Mouse (Mus musculus) neural tube, embryonic 15.5 days (tissue): ENCODE measurements around the gene Olfr401. TPM values are rescaled to one million over a fixed set of nuclear protein-coding genes. Genes with fewer than 3 reads are reported as not detected.
"Not testable (repeated sequence)": the region's sequence is repeated elsewhere in the genome, so short reads cannot be mapped to it uniquely, and the experiment has no call there.

ENCODE experiments used
- ATAC-seq: fragments of 200-750 bp; cut with Nextera tagmentation; 2 replicates; pipeline ENCODE4 v1.8.0; 2017; ENCODE audit warnings: mild to moderate bottlenecking, moderate TSS enrichment, moderate library complexity; ENCODE audit not compliant: low FRiP score
- H3K27ac ChIP-seq: fragments of 300-500 bp; sonication (generic); replicated peaks from 2 replicates; pipeline ENCODE4 v1.5.1; 2015; ENCODE audit warnings: mild to moderate bottlenecking, inconsistent platforms
- H3K27me3 ChIP-seq: fragments of 300-500 bp; sonication (generic); replicated peaks from 2 replicates; pipeline ENCODE4 v1.6.1; 2015; ENCODE audit warnings: inconsistent platforms
- H3K36me3 ChIP-seq: fragments of 300-500 bp; sonication (generic); 2 replicates; pipeline ENCODE4 v1.6.1; 2015; ENCODE audit warnings: inconsistent platforms
- H3K4me1 ChIP-seq: fragments of 300-500 bp; sonication (generic); 2 replicates; pipeline ENCODE4 v1.6.1; 2015; ENCODE audit warnings: inconsistent platforms
- H3K4me2 ChIP-seq: fragments of 300-500 bp; sonication (generic); 2 replicates; pipeline ENCODE4 v1.6.1; 2015; ENCODE audit warnings: inconsistent platforms, mild to moderate bottlenecking, moderate library complexity
- H3K4me3 ChIP-seq: fragments of 300-500 bp; sonication (generic); replicated peaks from 2 replicates; pipeline ENCODE4 v1.5.1; 2015; ENCODE audit warnings: mild to moderate bottlenecking, inconsistent platforms
- H3K9ac ChIP-seq: fragments of 300-500 bp; sonication (generic); replicated peaks from 2 replicates; pipeline ENCODE4 v1.6.1; 2015; ENCODE audit warnings: mild to moderate bottlenecking, inconsistent platforms
- H3K9me3 ChIP-seq: fragments of 300-500 bp; sonication (generic); replicated peaks from 2 replicates; pipeline ENCODE4 v1.6.1; 2016; ENCODE audit warnings: inconsistent platforms
- WGBS: fragments of 180-500 bp; shearing (Covaris S2); methylation state at CpG from one replicate; pipeline ENCODE4 v1.1.7; 2015; ENCODE audit warnings: mixed read lengths; 5-methylcytosine and 5-hydroxymethylcytosine counted together
- polyA plus RNA-seq: library from polyadenylated mRNA; unstranded; fragments of >200 nt; fragmentation: Nextera tagmentation; extraction: Ambion mirVana; gene quantifications from 2 replicates; pipeline ENCODE4 v1.2.1, GENCODE M21; 2015

The Olfr401 gene
- not detected in 2 replicates for polyA plus RNA-seq

- H3K27ac ChIP-seq = no peak within 1 kb of the TSS
- no peak for ATAC-seq
- peaks cover 17% of the 10 kb centered on the region; the same call in 1 of the 2 replicates for H3K9me3 ChIP-seq
- H3K4me3 ChIP-seq = no peak within 1 kb of the TSS
- H3K27me3 ChIP-seq = no peaks in the 10 kb centered on the region
- no peaks in the 10 kb centered on the region for H3K36me3 ChIP-seq
- no peak within 1 kb of the TSS for H3K4me2 ChIP-seq
- no peaks in the 10 kb centered on the region for H3K4me1 ChIP-seq
- H3K9ac ChIP-seq = no peak within 1 kb of the TSS
These were observed at the start of gene Olfr401 for GRCm38 (mm10) chr11:74113412-74113811. TSS of gene Olfr401 (plus strand) at chr11:74113712.

GRCm38 (mm10) chr11:74069655-74070054, 43.9 kb upstream of the Olfr401 start, which contains the start of gene Zfp616:
TSS of gene Zfp616 (plus strand) at chr11:74069955.
- H3K4me3 ChIP-seq = no peak within 1 kb of the TSS
- ATAC-seq = no peak
- no peaks in the 10 kb centered on the region for H3K36me3 ChIP-seq
- H3K9me3 ChIP-seq = no peaks in the 10 kb centered on the region
- WGBS = 89% methylated on average over 1 of the region's 1 CpGs
- no peak within 1 kb of the TSS for H3K27ac ChIP-seq
- H3K9ac ChIP-seq = no peak within 1 kb of the TSS
- no peak within 1 kb of the TSS for H3K4me2 ChIP-seq
- H3K4me1 ChIP-seq = no peaks in the 10 kb centered on the region
- no peaks in the 10 kb centered on the region for H3K27me3 ChIP-seq

DNA sequence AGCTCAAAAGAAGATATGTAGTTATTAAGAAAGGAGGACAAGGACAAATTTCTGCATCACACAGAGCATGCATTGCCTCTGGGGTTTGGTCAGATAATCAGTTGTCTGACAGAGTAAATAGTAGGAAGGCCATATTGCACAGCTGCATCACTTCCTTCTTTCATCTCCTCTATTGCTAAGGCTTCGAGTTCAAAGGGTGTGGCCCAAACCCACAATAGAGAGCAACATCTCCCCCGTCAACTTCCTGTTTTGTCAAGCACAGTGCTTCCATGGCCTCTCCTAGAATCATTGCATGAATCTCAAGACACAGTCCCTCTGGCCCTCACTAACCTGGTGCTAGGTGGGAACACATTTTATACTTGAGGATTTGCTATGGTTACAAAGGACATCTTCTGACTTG, 12.8 kb upstream of the Olfr401 start:
- Histone ChIP-seq H3K36me3 (no peaks in the 10 kb centered on the region), H3K4me3 (no peak overlapping the region)
- ATAC-seq = no peak

GRCm38 (mm10) chr11:74101507-74101906, 12.0 kb upstream of the Olfr401 start:
- no peaks in the 10 kb centered on the region for H3K27me3 ChIP-seq
- no peaks in the 10 kb centered on the region for H3K4me1 ChIP-seq
- H3K36me3 ChIP-seq = no peaks in the 10 kb centered on the region
- H3K27ac ChIP-seq = no peak overlapping the region
- H3K4me3 ChIP-seq = no peak overlapping the region
- H3K9me3 ChIP-seq = peaks cover 3% of the 10 kb centered on the region; the same call in 1 of the 2 replicates
- H3K9ac ChIP-seq = no peak overlapping the region
- no peak for ATAC-seq
- WGBS = 49% methylated on average over 2 of the region's 2 CpGs
- H3K4me2 ChIP-seq = no peak overlapping the region

More for the DNA sequence above, 12.8 kb upstream of the Olfr401 start:
- Histone ChIP-seq H3K27me3 (no peaks in the 10 kb centered on the region), H3K9ac (no peak overlapping the region), H3K27ac (no peak overlapping the region), H3K9me3 (peaks cover 3% of the 10 kb centered on the region; the same call in 1 of the 2 replicates), H3K4me2 (no peak overlapping the region), H3K4me1 (no peaks in the 10 kb centered on the region)
- 71% methylated on average over 2 of the region's 2 CpGs for WGBS

DNA sequence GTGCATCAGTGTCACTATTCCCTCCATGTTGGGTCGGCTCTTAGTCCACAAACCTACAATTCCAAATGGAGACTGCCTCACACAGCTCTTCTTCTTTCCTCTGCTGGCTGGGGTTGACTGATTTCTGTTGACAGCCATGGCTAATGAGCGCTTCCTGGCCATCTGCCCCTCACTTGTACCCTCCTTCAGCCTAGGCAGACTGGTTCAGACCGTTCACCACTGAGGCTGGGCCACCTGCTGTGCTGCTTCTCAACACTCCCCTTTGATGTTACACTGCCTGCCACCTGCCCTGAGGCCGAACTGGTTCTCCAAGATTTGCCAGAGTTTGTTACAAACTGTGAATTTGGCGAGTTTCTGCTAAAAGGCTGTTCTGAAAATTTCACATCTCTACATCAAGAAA, 8.4 kb upstream of the Olfr401 start:
- ATAC-seq = no peak
- no peak overlapping the region for H3K9ac ChIP-seq
- H3K27ac ChIP-seq = no peak overlapping the region
- no peak overlapping the region for H3K4me3 ChIP-seq
- H3K36me3 ChIP-seq = no peaks in the 10 kb centered on the region
- no peak overlapping the region for H3K4me2 ChIP-seq
- WGBS = 39% methylated on average over 5 of the region's 5 CpGs
- H3K4me1 ChIP-seq = no peaks in the 10 kb centered on the region
- H3K9me3 ChIP-seq = peaks cover 7% of the 10 kb centered on the region; the same call in 1 of the 2 replicates
- no peaks in the 10 kb centered on the region for H3K27me3 ChIP-seq

- peaks cover 29% of the 10 kb centered on the region for H3K9me3 ChIP-seq
- 36% methylated on average over 1 of the region's 1 CpGs for WGBS
- ATAC-seq, H3K9ac ChIP-seq, H3K27ac ChIP-seq, H3K4me3 ChIP-seq, H3K36me3 ChIP-seq, H3K27me3 ChIP-seq, H3K4me1 ChIP-seq, H3K4me2 ChIP-seq: not testable (repeated sequence)
These were observed 26.5 kb downstream of the Olfr401 start for GRCm38 (mm10) chr11:74140001-74140400.

- Histone ChIP-seq H3K4me3 (no peak overlapping the region), H3K9ac (no peak overlapping the region), H3K27ac (no peak overlapping the region), H3K9me3 (peaks cover 22% of the 10 kb centered on the region), H3K4me2 (no peak overlapping the region), H3K4me1 (no peaks in the 10 kb centered on the region), H3K27me3 (no peaks in the 10 kb centered on the region), H3K36me3 (no peaks in the 10 kb centered on the region)
- no peak for ATAC-seq
These were observed 32.4 kb downstream of the Olfr401 start for GRCm38 (mm10) chr11:74145866-74146265.

DNA sequence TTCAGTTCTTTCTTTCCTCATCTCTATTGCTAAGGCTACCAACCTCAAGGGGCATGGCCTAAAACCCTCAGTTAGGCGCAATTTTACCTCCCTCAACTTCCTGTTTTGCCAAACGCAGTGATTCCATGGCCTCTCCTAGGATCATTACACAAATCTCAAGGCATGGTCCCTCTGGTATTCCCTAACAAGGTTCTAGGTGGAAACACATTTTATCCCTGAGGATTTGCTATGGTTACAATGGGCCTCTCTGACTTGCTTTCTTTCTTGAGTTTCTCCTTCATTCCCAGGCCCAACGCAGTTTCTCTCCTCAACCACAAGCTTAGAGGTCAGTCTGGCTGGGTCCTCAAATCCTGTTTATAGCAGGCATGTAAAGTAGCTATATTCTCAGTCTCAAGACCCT, 39.7 kb downstream of the Olfr401 start, which contains the start of gene Olfr402:
Gene Olfr402 (plus strand): TSS at position 301 of the 400 bp plus-strand sequence.
- no peaks in the 10 kb centered on the region for H3K27me3 ChIP-seq
- 63% methylated on average over 3 of the region's 3 CpGs for WGBS
- H3K4me2 ChIP-seq = no peak within 1 kb of the TSS
- H3K4me3 ChIP-seq = no peak within 1 kb of the TSS
- H3K9me3 ChIP-seq = peaks cover 22% of the 10 kb centered on the region
- H3K27ac ChIP-seq = no peak within 1 kb of the TSS
- no peaks in the 10 kb centered on the region for H3K36me3 ChIP-seq
- H3K4me1 ChIP-seq = no peaks in the 10 kb centered on the region
- ATAC-seq = no peak
- no peak within 1 kb of the TSS for H3K9ac ChIP-seq

DNA sequence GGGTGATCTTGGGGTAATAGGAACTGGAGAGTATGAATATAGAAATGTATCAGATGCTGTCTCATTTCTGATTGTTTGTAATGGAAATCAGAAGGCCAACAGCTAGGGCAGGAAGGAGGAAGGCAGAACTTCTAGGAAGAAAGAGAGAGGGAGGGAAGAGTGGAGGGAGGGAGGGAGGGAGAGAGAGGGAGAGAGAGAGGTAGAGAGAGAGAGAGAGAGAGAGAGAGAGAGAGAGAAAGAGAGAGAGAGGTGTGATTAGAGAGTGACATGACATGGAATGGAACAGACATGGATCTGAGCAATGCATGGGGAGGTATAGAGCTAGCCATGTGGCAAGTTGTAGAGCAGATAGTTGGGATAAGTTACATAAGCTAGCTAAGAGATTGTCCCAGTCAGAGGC, 55.3 kb downstream of the Olfr401 start:
- no peak for ATAC-seq
- Histone ChIP-seq H3K9me3 (0 out of 2 replicates have a peak, but pooled peaks cover 4% of the 10 kb centered on the region), H3K36me3 (no peaks in the 10 kb centered on the region), H3K9ac (no peak overlapping the region), H3K27ac (no peak overlapping the region), H3K4me1 (no peaks in the 10 kb centered on the region), H3K27me3 (no peaks in the 10 kb centered on the region), H3K4me3 (no peak overlapping the region), H3K4me2 (no peak overlapping the region)

Other genes with a start within 250 kb of the Olfr401 start
- not detected in 2 replicates for gene Olfr394, start 222.9 kb upstream of the Olfr401 start, polyA plus RNA-seq
- gene Olfr395, start 204.4 kb upstream of the Olfr401 start, polyA plus RNA-seq = not detected in 2 replicates
- gene Olfr23, start 177.0 kb upstream of the Olfr401 start, polyA plus RNA-seq = not detected in 2 replicates
- gene Olfr397, start 152.9 kb upstream of the Olfr401 start, polyA plus RNA-seq = not detected in 2 replicates
- not detected in 2 replicates for gene Olfr398, start 123.3 kb upstream of the Olfr401 start, polyA plus RNA-seq
- not detected in 2 replicates for gene Olfr139, start 57.2 kb upstream of the Olfr401 start, polyA plus RNA-seq
- not detected in 2 replicates for gene Olfr399, start 57.1 kb upstream of the Olfr401 start, polyA plus RNA-seq
- not detected in 2 replicates for gene Zfp616, start 43.8 kb upstream of the Olfr401 start, polyA plus RNA-seq
- not detected in 2 replicates for gene Olfr402, start 39.8 kb downstream of the Olfr401 start, polyA plus RNA-seq
- not detected in 2 replicates for gene Olfr403, start 72.5 kb downstream of the Olfr401 start, polyA plus RNA-seq
- gene Olfr43, start 97.7 kb downstream of the Olfr401 start, polyA plus RNA-seq = not detected in 2 replicates
- not detected in 2 replicates for gene Olfr406, start 146.1 kb downstream of the Olfr401 start, polyA plus RNA-seq
- gene Olfr59, start 170.0 kb downstream of the Olfr401 start, polyA plus RNA-seq = not detected in 2 replicates
- gene Olfr410, start 224.3 kb downstream of the Olfr401 start, polyA plus RNA-seq = not detected in 2 replicates
- not detected in 2 replicates for gene Olfr411, start 238.9 kb downstream of the Olfr401 start, polyA plus RNA-seq
- not detected in 2 replicates for gene Olfr412, start 248.4 kb downstream of the Olfr401 start, polyA plus RNA-seq